Mouse (Mus musculus) adrenal gland, postnatal 4 days (tissue): Measurements from ENCODE around the gene Hddc3. TPM values are rescaled to one million over a fixed set of nuclear protein-coding genes. Genes with fewer than 3 reads are reported as not detected.
"Not testable (repeated sequence)": the region's sequence is repeated elsewhere in the genome, so short reads cannot be mapped to it uniquely, and the experiment has no call there.

Source experiments
- DNase-seq, 2 experiments: peaks; one replicate each; pipeline ENCODE4 v3.0.0; 2021 to 2022; ENCODE audit warnings: low spot score in 2 of 2, mixed read lengths in 2 of 2
- long read RNA-seq, 2 experiments: library from polyadenylated mRNA; stranded (forward); transcript quantifications; one replicate each; pipeline ENCODE4 v2.0.0; 2021
- total RNA-seq, 2 experiments: library from RNA; stranded (reverse); gene quantifications; 2 replicates each; pipeline ENCODE4 v1.2.3; 2021

Gene Hddc3
- 10 to 100 TPM; 41.8 to 42.4 TPM for total RNA-seq
- long read RNA-seq, experiment 1, transcript Hddc3-201 (4 exons, 1,510 nt), result major isoform, 8 of 16 reads
- long read RNA-seq, experiment 1, partial matches to known transcripts, result 4 of 16 reads
- long read RNA-seq, experiment 1, other reads (novel, unspliced or antisense), result 2 of 16 reads
- long read RNA-seq, experiment 2, transcript Hddc3-201 (4 exons, 1,510 nt), result major isoform, 5 of 12 reads
- long read RNA-seq, experiment 2, partial matches to known transcripts, result 0 of 12 reads
- long read RNA-seq, experiment 2, other reads (novel, unspliced or antisense), result 5 of 12 reads

DNA sequence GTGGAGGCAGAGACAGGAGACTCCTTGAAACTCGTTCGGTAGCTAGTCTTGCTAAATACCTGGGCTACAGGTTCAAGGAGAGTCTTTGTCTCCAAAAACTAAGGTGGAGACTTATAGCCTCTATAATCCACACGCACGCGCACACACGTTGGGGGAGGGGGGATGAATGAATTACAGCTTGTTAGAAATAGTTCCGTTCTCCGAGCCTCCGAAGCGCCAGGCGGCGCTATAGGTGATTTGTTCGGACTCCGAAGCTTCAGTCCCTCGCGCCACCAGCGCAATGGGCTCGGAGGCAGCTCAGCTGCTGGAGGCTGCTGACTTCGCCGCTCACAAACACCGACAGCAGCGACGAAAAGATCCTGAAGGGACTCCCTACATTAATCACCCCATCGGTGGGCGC lies at the start of gene Hddc3:
TSS of gene Hddc3 (plus strand) at position 247 of the 400 bp plus-strand sequence.
- DNase-seq, result peak; percentile 85 to 87

DNA sequence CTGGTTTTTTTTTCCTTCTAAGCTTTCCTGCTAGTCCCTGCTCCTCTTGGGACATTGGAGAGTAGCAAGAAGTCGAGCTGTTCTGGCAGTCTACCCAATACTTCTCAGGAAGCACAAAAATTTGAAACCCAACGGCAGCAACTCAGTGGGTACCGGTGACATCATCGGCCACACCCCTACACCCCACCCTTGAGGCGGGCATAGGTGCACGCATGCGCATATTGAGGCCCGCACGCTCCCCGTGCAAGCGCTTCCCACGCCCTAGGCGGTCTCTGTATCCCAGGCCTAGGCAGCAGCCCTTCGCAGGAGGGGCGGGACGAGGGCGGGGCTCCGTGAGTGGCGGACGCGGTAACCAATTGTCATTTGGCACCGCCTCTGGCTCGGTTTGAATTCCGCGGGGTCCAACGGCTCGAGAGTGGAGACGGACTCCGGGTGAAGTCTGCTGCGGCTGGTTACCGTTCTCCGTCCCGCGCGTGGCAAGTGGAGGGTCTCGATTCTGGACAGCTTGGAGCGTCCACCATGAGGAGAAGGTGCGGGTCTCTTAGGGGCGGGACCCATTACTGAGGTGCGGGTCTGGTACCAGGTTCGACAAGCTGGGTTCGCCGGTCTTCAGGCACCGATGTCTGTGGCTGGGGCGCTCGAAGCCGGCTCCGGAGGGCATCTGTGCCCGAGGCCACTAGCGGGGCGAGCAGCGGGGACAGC lies 48.7 kb upstream of the Hddc3 start, which contains the start of gene Prc1:
TSS of gene Prc1 (plus strand) at position 389 of the 702 bp plus-strand sequence.
- peak; percentile 97 to 98 for DNase-seq

DNA sequence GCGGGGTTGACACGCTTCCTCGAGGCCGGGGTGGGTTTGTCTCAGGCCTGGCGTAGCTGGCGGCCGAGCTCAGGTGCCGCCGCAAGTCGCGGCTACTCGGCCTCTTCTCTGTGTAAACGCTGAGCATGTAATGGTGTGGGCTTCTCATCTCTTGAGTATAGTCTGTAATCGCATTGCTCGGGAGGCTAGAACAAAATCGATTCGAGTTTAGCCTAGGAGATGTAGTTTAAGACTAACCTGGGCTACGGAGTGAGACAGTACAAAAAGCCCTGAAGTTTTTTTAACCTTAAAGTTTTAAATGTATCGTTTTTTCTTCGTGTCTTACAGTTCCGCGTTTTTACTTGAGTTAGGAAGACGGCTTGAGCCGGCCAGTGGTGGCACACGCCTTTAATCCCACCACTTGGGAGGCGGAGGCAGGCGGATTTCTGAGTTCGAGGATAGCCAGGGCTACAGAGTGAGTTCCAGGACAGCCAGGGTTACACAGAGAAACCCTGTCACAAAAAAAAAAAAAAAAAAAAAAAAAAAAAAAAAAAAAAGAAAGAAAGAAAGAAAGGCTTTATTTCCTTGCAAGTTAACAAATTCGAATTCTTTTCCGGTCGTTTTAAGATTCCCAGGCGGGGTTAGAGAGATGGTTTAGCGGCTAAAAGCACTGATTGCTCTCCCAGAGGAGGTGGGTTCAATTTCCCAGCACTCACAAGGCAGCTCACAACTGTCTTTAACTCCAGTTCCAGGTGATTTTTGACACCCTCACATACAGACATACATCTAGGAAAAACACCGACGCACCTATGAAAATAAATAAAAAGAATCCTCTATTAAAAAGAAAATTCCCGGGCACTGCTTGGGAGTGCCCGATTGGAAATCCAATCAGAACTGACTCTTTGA lies 47.9 kb upstream of the Hddc3 start:
- DNase-seq, result no peak

DNA sequence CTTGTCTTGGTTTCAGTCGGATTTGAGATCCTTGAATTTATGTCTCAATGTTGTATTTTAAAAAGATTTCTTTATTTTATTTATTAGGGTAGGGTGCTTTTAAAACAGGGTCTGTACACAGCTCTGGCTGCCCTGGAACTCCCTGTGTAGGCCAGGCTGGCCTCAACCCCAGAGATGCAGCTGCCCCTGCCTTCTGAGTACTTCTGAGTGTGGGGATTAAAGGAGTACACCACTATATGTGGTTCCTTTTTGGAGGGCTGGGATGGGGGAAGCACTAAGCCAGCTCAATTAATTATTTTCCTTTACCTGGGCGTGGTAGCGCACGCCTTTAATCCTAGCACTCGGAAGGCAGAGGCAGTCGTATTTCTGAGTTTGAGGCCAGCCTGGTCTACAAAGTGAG lies 46.4 kb upstream of the Hddc3 start:
- no peak for DNase-seq

DNA sequence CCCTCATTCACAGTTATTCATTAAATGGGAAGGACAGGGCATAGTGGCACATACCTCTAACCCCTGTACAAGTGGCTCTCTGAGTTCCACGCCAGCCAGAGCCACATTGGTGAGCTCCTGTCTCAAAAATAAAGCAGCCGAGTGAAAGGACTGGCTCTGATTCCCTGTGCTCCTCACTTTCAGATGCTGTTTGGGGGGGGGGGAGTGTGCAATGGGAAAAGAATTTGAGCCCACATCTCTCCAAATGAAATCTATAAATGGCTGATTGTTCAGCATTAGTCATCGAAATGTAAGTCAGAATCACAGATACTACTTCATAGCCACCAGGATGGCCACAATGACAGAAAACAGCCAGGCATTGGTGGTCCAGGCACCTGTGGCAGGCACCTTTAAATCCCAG lies 45.9 kb upstream of the Hddc3 start:
- no peak for DNase-seq

DNA sequence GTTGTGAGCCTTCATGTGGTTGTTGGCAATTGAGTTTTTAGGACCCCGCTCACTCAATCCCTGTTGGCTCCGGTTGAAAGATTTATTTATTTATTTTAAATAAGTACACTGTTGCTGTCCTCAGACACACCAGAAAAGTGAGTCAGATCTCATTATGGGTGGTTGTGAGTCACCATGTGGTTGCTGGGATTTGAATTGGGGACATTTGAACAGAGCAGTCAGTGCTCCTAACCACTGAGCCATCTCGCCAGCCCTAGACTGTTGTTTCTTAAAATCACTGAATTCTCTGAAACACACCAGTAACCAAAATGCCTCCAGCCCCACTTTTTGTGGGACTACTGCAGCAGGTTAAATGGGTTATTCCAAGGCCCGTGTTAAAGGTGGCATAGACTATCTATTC lies 44.1 kb upstream of the Hddc3 start:
- no peak for DNase-seq

DNA sequence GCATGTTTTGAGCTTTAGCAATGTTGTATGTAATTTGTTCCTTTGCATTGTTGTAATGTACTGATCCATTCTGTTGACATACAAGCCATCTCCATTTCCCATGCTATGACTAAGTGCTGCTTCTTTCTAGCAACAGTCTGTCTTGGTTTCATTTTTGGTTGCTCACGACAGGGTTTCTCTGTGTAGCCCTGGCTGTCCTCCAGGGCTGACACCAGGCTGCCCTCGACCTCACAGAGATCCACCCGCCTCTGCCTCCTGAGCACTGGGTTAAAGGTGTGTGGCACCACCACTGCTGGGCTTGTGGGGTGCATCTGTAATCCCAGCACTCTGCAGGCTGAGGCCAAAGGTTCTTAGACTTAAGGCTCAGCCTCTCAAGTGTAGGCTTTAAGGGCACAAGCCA lies 43.3 kb upstream of the Hddc3 start:
- DNase-seq, result no peak

DNA sequence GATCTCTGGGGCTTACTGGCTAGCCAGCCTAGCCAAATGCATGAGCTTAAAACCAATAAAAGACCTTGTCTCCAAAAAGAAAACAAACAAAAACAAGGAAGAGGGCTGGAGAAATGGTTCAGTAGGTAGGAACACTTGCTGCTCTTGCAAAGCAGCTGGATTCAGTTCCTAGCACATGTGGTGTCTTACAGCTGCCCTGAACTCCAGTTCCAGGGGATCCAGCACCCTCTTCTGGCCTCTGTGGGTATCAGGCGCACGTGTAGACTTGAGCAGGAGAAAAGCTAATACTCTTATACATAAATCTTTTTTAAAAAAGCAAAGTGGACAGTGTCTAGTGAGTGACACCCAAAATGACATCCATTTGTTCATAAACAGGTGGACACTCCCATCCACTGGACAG lies 41.4 kb upstream of the Hddc3 start:
- DNase-seq, result no peak

DNA sequence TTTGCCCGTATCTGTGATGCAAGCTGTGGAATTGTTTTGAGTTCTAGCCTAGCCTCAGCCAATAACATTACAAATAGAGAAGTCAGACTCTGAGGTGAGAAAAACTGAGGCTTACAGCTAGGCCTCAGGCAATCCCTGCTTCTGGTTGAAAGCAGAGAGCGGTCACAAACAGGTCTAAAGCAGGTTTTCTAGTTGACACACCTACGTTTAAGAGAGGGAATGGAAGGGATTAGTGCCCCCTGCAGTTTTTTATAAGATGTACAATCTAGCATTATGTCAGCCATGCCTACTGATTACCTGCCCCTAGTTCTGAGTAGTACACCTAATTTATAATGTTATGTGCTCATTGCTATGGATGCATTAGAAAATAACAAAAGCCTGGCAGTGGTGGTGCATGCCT lies 35.1 kb upstream of the Hddc3 start:
- DNase-seq, result no peak

DNA sequence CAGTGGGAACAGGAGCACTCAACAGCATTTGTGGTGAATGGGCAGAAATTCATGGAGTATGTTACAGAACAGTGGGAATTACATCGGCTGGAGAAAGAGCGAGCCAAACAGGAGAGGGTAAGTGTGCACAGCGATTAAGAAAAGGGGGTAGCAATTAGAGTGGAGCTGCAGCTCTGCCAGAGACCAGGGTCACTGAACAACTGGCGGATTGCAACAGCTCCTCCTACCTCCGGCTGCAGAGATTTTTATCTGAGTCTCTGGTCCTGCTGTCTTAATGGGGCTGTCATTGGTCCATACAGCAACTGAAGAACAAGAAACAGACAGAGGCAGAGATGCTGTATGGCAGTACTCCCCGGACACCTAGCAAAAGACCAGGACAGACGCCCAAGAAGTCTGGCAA lies 32.1 kb upstream of the Hddc3 start:
- no peak for DNase-seq

DNA sequence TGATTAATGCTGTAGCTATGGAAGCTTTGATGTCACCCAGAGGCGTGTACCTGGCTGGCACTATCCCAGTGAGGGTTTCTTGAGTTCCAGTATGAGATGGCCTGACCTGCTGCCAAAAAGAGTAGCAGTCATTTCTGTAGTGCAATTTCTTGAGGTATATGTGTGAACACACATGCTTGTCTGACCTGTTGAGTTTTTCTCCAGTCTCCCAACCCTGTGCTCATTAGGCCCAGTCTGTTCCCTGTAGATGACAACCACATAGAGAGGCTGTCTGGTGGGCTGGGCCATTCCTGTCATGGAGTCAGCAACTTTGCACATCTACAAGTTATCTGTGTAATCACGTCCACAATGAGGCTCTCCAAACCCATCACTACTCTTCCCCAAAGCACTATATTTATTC lies 27.2 kb upstream of the Hddc3 start:
- DNase-seq, result no peak

DNA sequence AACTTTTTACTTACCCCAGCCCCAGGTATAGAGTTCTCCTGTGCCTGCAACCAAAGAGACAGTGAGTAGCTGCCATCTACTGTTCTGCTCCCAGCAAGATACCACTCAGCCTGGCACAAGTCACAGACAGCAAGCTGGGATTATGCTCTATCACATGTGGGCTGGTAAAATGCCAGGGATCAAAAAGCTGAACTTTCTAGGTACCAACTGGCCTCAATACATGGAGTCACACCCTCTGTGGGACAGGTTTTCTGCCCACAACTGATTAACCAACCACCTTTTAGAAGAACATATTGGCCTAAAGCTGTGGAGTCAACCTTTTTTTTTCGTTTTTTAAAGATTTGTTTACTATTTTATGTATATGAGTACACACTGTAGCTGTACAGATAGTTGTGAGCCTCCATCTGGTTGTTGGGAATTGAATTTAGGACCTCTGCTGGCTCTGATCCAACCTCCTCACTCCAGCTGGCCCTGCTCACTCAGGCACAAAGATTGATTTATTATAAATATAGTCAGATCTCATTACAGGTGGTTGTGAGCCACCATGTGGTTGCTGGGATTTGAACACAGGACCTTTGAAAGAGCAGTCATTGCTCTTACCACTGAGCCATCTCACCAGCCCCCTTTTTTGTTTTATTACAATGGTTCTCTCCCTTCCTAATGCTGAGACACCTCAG lies 25.3 kb upstream of the Hddc3 start:
- DNase-seq, result no peak

DNA sequence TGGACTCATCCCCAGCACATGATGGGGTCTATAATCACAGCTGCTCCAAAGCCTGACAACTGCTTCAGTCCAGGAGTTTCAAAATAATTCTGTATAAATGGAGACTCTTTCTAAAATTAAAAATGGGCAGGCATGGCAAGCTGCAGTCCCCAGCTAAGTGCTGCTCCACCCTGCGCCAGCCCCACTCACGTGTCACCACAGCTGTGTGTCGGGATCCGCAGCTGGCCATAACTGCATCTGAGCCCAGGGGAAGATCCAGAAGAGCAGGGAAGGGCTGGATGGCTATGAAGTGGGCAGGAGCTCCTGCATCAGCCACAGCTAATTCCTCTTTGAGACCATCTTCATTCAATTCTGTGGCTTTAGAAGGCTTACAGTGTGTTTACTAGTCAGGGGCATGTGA lies 24.2 kb upstream of the Hddc3 start:
- no peak for DNase-seq

DNA sequence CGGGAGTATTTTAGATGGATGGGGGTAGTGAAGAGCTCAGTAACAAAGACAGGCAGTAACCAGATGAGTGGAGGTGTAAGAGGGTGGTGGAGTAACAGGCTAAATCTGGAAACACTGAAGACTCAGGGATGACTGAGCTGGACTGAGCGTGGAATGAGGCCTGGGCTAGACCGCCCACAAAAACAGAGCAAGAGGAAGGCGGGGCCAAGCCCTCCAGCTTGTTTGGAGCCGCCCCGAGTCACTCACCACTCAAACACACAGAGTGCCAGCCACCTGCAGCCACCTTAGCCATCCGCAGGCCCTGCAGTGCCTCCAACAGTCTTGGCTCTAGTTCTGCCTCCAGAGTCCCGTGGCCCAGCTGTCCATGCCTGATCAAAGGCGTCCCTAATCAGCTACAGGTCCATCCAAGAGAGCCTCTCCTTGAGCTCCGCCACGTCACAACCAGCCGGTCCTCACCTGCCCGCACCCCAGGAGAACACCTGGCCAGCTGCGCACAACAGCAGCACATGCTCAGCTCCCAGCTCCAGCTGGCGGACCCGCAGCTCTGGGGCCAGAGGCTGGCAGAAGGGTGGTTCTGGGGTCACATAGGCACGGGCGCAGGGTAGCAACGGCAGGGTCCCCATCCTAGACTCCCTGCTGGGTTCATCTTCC lies 22.9 kb upstream of the Hddc3 start:
- DNase-seq, result no peak

DNA sequence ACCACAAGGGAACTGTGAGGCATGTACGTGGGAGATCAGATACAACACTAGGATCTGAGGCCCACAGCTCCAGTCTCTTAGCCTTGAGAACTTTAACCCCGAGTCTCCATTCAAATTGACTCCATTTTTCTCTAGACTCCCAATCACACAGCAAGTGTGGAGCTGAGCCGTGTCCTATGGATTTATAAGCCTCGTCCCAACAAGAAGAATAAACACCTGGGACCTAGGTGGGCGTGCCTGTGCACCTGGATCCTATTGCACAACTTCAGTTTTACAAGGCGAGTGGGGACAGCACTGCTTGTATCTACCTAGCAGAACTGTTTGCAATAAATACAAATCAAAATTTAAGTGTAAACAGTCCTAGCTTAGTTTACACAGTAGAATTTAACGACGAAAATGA lies 19.6 kb upstream of the Hddc3 start:
- DNase-seq, result no peak

DNA sequence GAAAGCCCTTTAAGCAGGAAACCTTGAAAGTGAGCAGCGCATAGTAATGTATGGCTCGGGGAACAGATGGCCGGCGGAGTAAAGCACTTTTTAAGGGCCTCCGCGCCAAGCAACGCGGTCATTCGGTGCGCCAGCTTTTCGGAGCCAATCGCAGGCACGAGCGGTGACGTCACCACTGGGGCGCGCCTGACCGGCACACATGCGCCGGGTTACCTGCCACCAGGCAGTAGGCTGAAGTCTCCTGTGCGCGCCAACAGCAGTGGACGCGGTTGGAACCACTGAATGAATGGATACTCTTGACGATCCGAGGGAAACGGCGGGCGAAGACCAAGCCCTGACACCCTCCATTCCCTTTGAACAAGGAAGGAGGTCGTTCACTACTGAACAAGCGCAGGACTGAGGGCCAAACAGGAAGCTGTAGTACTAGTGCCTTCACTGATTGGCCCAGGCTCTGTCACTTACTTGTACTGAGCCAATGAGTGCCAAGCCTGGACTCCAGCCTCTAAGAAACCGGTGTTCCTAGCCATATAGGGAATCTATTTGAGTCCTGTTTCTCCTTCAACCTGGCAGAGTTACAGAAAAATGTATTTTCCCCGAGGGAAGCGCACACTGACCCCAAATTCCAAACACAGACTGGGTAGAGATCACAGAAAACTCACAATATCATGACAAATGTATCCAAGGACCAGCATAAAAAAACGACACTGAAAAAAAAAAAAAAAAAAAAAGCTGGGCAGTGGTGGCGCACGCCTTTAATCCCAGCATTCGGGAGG lies 18.7 kb upstream of the Hddc3 start, which contains the start of gene Rccd1:
TSS of gene Rccd1 (minus strand) at position 412 of the 773 bp plus-strand sequence.
- DNase-seq, result peak; percentile 78 to 86

DNA sequence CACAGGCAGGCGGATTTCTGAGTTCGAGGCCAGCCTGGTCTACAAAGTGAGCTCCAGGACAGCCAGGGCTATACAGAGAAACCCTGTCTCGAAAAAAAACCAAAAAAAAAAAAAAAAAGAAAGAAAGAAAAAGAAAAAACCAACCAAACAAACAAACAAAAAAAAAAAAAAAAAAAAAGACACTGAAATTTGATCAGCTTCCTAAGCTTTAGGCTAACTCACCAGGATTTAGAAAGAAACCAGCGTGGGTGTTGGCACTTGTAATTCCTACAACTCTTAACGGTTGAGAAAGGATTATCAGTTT lies 18.1 kb upstream of the Hddc3 start:
- DNase-seq, result not testable (repeated sequence)

DNA sequence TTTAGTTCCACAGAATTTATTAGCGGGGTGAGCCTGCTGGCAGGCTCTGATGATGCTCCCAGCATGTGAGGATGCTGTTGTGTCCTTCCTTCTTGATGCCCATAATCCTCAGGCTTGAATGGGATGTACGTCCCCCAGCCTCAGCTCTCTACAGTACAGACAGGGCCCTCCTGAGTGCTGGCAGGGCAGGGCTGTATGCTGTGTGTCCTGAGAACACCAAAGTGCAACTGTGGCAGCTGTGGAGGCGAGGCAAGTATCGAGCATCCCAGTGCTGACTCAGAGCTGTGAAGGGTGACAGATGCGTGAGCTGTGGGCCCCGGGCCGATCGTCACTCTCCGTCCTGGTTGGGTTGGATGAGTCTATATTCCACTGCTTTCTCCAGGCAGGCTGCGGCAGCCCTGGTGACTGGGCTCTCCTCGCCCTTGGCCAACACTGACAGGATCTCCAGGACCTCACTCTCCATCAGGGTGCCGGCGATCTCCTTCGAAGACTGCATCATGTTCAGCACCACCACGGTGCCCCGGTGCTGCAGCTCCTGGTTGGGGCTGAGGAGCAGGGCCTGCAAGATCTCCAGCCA lies 17.5 kb upstream of the Hddc3 start:
- no peak for DNase-seq

DNA sequence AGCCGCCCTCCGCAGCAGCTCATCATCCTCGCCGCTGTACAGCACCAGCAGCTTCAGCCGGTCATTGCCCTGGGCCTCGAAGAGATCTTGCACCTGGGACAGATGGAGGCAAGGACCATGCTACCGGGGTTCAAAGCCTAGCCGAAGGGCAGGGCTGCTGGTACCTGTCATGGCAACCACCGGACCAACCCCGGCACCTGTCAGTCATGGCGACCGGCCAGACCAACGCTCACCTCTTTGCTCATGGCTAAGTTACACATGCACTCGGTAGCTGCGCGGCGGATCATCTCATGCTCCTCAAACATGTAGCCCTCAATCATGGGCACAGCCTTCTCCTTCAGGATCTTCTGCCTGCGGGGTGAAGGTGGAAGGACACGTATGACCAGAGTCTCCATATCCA lies 16.8 kb upstream of the Hddc3 start:
- no peak for DNase-seq

DNA sequence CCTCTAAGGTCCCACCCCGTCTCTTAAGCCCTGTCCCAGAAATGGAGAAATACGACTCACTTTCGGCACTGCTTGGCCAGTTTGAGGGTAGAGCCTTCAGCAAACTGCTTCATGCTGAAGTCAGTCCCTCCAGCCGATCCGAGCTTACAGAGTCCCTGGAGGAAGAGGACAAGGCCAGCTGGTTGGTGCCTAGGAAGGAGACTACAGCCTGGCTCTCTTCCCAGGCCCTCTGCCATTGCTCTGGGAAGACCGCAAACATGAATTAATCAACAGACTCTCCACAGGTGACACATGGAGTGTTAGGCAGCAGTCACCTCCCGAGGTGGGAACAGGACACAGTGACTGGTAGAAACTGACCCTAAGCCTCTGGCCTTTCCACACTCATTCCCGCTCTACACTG lies 12.6 kb upstream of the Hddc3 start:
- DNase-seq, result no peak
